Mouse (Mus musculus): ENCODE data around the gene Myo1g. TPM values are rescaled to one million over a fixed set of nuclear protein-coding genes. Genes with fewer than 3 reads are reported as not detected.

Myo1g gene
- total RNA-seq, 2 experiments from 2014 or later: 0.43 to 0.57 TPM

- DNase-seq (ENCODE audit: low spot score in 2 of 2): no peak
Observed at GRCm38 (mm10) chr11:6489257-6489656, 31.5 kb downstream of the Myo1g start.

- DNase-seq (ENCODE audit: low spot score in 2 of 2): no peak
Observed at GRCm38 (mm10) chr11:6488041-6488684, 32.6 kb downstream of the Myo1g start.

DNA sequence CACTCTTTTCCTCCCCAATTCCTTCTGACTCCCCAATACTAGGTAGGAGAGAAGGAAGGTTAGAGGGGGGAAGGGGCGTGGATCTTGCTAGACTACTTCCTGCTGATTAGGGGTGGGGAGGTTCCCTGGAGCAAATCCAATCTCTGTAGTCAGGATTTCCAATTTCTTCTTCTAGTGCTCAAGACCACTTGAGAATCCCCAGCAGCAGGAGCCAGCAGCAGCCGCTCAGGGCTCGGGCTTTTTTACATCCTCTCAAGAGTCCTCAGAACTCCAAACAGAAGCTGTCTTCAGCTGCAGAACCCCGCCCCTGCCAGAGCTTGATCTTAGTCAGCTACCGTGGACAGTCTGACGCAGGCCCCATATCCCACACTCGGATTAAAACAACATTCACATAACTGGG is 33.3 kb downstream of the Myo1g start:
- DNase-seq (ENCODE audit: low spot score in 2 of 2): no peak

DNA sequence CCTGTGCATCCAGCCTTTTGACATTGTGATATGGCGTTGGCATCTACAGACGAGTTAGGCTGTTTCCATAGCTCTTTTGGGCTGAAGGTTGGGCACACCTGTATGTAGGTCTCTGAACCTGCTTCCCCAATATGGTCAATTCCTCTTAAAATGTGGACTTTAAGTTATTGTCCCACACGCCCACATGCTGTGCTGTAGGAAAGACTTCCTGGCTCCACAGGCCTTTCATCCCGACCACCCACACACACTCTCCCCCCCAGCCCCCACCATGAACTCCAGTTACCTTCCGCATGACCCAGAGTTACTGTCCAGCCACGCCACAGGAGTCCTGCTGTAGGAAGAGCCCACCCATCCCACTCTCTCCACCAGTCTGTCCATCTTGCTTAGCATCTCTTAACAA is 33.8 kb downstream of the Myo1g start:
- no peak for DNase-seq (ENCODE audit: low spot score in 2 of 2)

GRCm38 (mm10) chr11:6484244-6484959 is 36.4 kb downstream of the Myo1g start:
- DNase-seq (ENCODE audit: low spot score in 2 of 2): no peak

- DNase-seq (ENCODE audit: low spot score in 2 of 2): no peak
Observed at GRCm38 (mm10) chr11:6483103-6483502, 37.7 kb downstream of the Myo1g start.

DNA sequence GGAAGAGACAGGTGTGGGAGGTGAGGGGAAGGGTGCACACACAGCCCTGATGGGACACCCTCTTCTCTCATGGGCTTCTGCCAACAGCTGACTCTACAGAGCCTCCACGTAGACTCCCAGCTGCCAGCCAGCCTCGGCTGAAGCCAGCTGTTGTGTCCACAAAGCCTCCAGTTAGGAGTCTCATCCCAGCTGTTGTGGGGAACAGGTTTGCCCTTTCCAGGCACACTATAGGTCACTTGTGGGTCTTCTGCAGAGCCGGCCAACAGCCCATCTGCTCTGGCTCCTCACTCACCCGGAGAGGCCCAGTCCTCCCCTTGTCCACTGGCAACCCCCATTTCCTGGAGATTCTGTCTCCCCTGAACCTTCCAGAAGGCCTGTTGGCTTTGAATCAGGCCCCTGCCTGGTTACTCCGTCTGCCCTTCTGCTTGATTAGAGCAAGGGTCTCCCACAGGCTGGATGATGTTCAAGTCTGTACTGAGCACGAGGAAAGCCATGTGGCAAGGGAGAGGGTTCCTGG is 39.0 kb downstream of the Myo1g start:
- DNase-seq (ENCODE audit: low spot score in 2 of 2): no peak

GRCm38 (mm10) chr11:6480681-6481405 is 39.9 kb downstream of the Myo1g start:
- DNase-seq (ENCODE audit: low spot score in 2 of 2): peak in 1 of 2 experiments; percentile 36

DNA sequence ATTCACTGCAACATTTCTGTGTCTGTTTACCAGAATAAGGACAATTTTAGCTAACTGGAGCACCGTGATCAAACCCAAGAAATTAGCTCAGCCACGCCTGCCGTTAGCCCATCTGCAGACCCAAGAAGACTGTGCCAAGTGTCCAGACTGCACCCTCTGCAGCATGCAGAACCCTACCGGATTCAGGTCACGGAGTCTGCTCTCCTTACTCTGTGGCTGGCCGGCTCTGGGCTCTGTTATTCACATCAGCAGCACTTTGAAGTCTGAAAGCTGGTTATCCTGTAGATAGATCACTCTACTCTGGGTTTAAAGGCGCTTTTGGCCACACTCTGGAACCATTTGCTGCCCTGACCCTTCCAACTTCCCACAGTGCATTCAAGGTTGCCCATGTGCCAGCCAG is 40.6 kb downstream of the Myo1g start:
- DNase-seq (ENCODE audit: low spot score in 2 of 2): no peak

GRCm38 (mm10) chr11:6479231-6479630 is 41.5 kb downstream of the Myo1g start:
- DNase-seq (ENCODE audit: low spot score in 2 of 2): no peak

DNA sequence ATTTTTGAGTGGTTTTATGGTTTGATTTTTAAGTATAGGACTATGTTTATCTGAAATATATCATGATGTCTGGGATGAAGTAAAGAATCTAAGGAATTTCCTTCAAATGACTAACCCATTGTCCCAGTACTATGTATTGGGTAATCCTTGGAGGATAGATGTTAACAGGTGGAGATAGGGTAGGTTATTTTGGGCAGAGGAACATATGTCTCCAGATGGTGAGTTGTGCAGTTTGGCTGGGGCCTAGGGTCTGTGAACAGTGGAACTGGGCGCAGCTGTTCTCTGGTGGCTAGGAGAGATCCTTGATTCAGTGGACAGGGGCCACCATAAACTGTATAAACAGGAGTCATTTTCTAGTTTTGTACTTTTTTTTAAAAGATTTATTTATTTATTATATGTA is 43.4 kb downstream of the Myo1g start:
- DNase-seq (ENCODE audit: low spot score in 2 of 2): no peak

GRCm38 (mm10) chr11:6476876-6477275 is 43.9 kb downstream of the Myo1g start:
- DNase-seq (ENCODE audit: low spot score in 2 of 2): no peak

GRCm38 (mm10) chr11:6475867-6476484 is 44.8 kb downstream of the Myo1g start, which contains the start of gene Purb:
Purb (minus strand) TSS chr11:6475917.
- peak; percentile 88 to 94 for DNase-seq (ENCODE audit: low spot score in 2 of 2)

DNA sequence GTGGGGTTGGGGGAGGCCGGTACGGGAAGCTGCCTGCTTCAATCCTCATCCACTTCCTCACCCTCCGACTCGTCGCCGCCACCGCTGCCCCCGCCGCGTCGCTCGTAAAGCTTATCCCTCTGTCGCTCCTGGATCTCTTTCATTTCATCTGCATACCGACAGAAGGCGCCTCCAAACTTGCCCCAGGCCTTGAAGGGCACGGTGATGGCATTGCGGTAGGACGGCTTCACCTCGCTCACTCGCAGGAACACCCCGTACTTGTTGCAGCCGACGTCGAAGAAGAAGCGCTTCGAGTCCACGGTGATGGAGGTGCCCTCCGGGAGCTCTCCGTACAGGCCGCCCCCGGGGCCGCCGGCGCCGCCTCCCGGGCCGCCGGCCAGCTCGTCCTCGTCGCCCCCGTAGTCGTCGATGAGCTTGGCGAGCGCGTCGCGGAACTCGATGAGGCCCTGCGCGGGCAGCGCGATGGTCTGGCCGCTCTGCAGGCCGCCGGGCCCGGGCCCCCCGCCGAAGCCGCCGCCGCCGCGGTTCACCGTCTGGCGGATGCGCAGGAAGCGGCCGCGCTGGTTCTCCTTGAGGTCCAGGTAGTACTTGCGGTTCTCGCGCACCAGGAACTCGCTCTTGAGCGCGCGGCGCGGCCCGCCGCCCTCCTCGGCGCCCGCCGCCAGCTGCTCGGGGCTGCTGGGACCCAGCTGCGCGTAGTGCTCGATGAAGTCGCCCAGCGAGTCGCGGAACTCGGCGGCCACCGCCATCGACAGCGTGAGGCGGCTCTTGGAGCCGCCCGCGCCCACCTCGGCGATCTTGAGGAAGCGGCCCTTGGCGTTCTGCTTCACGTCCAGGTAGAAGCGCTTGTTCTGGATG is 45.7 kb downstream of the Myo1g start:
- DNase-seq (ENCODE audit: low spot score in 2 of 2): peak; percentile 47 to 51

DNA sequence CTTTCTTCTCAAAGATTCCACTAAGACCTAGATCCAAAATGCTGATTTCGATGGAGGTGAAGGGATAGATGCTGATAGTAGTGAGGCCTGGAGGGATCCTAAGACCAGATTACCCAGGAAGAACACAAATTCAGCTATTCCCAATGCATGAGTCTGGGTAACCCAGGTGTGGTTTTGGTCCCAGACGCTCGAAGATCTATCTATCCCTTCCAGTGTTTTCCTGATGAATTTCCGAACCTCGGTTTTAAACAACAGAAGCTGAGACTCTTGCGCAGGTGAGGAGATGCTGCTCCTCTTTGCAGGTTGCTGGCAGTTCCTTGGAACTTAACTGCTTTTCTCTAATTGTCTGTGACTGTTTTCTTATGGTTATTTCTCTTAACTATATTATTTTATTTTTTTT is 46.4 kb downstream of the Myo1g start:
- DNase-seq (ENCODE audit: low spot score in 2 of 2): no peak

- no peak for DNase-seq (ENCODE audit: low spot score in 2 of 2)
Observed at GRCm38 (mm10) chr11:6472076-6472475, 48.7 kb downstream of the Myo1g start.

DNA sequence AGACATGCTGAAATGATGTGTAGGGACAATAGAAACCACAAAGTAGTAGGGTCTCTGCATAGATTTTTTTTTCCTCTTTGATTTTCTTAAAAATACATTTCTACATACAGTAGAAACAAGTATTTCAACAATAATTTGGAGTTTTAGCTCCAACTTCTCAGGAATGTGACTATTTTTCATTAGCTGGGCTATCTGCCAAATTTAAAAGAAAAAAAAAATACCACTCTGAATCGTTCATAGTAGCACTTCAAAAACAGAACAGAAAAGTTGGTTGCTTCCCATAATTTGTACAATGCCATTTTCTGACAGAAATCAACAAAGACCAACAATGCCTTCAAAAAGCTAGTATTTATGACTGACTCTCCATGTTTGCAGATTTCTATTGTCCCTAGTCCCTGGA is 49.3 kb downstream of the Myo1g start:
- no peak for DNase-seq (ENCODE audit: low spot score in 2 of 2)

- no peak for DNase-seq (ENCODE audit: low spot score in 2 of 2)
Observed at GRCm38 (mm10) chr11:6471054-6471453, 49.7 kb downstream of the Myo1g start.

- DNase-seq (ENCODE audit: low spot score in 2 of 2): no peak
Observed at GRCm38 (mm10) chr11:6468541-6468940, 52.2 kb downstream of the Myo1g start.

DNA sequence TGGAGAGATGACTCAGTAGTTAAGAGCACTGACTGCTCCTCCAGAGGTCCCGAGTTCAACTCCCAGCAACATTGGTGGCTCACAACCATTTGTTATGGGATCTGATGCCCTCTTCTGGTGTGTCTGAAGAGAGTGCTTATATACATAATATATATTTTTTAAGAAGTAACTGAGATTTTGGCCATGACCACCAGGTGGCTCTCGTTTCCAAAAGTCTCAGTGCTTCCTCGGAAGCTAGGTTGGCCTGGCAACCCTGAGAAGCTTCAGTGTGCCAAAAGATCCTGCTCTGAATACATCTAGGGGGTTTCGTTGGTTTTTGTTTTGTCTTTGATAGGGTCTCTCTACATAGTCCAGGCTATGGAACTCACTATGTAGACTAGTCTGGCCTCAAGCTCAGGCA is 55.6 kb downstream of the Myo1g start:
- peak; percentile 22 to 66 for DNase-seq (ENCODE audit: low spot score in 2 of 2)

All from layer of hippocampus, adult 18-20 months (tissue).